Mouse (Mus musculus): Measurements from ENCODE around the gene Galnt17. TPM values are rescaled to one million over a fixed set of nuclear protein-coding genes. Genes with fewer than 3 reads are reported as not detected.

The Galnt17 gene
- polyA plus RNA-seq, 1 experiment from 2014 or later: 0.59 TPM

GRCm38 (mm10) chr5:131305223-131305622 is 3.1 kb downstream of the Galnt17 start:
- Histone ChIP-seq H3K4me1 (ENCODE audit: control insufficient read depth, insufficient read depth, low read length) (no peaks in the 10 kb centered on the region), H3K4me2 (ENCODE audit: low read depth, low read length) (no peak overlapping the region), H3K4me3 (ENCODE audit: low read length) (no peak overlapping the region), H3K27me3 (replicated peaks; ENCODE audit: control insufficient read depth, insufficient read depth, low read length) (peaks cover 23% of the 10 kb centered on the region), H3K27ac (ENCODE audit: low read length) (no peak overlapping the region), H3K9me3 (ENCODE audit: control insufficient read depth, low read length) (no peaks in the 10 kb centered on the region), H3K36me3 (ENCODE audit: control insufficient read depth, insufficient read depth, low read length) (no peaks in the 10 kb centered on the region), H3K9ac (ENCODE audit: low read depth, low read length) (no peak overlapping the region)
- ATAC-seq: no peak
- WGBS: 42% methylated on average over 5 of the region's 5 CpGs

- no peaks in the 10 kb centered on the region for H3K9me3 ChIP-seq (ENCODE audit: control insufficient read depth, low read length)
- ATAC-seq: no peak
- H3K9ac ChIP-seq (ENCODE audit: low read depth, low read length): no peak overlapping the region
- peaks cover 9% of the 10 kb centered on the region for H3K27me3 ChIP-seq (replicated peaks; ENCODE audit: control insufficient read depth, insufficient read depth, low read length)
- no peak overlapping the region for H3K27ac ChIP-seq (ENCODE audit: low read length)
- H3K36me3 ChIP-seq (ENCODE audit: control insufficient read depth, insufficient read depth, low read length): no peaks in the 10 kb centered on the region
- no peak overlapping the region for H3K4me3 ChIP-seq (ENCODE audit: low read length)
- WGBS: 78% methylated on average over 3 of the region's 3 CpGs
- no peaks in the 10 kb centered on the region for H3K4me1 ChIP-seq (ENCODE audit: control insufficient read depth, insufficient read depth, low read length)
- no peak overlapping the region for H3K4me2 ChIP-seq (ENCODE audit: low read depth, low read length)
Observed at GRCm38 (mm10) chr5:131301526-131301925, 6.8 kb downstream of the Galnt17 start.

GRCm38 (mm10) chr5:131293726-131294449 is 14.4 kb downstream of the Galnt17 start:
- Histone ChIP-seq H3K27me3 (replicated peaks; ENCODE audit: control insufficient read depth, insufficient read depth, low read length) (no peaks in the 10 kb centered on the region), H3K4me1 (ENCODE audit: control insufficient read depth, insufficient read depth, low read length) (no peaks in the 10 kb centered on the region), H3K9me3 (ENCODE audit: control insufficient read depth, low read length) (no peaks in the 10 kb centered on the region), H3K27ac (ENCODE audit: low read length) (no peak overlapping the region), H3K4me3 (ENCODE audit: low read length) (no peak overlapping the region), H3K9ac (ENCODE audit: low read depth, low read length) (no peak overlapping the region), H3K4me2 (ENCODE audit: low read depth, low read length) (no peak overlapping the region), H3K36me3 (ENCODE audit: control insufficient read depth, insufficient read depth, low read length) (no peaks in the 10 kb centered on the region)
- WGBS: 86% methylated on average over 16 of the region's 16 CpGs
- ATAC-seq: no peak

GRCm38 (mm10) chr5:131287091-131287490 is 21.2 kb downstream of the Galnt17 start:
- Histone ChIP-seq H3K9me3 (ENCODE audit: control insufficient read depth, low read length) (no peaks in the 10 kb centered on the region), H3K36me3 (ENCODE audit: control insufficient read depth, insufficient read depth, low read length) (no peaks in the 10 kb centered on the region), H3K4me3 (ENCODE audit: low read length) (no peak overlapping the region), H3K4me2 (ENCODE audit: low read depth, low read length) (no peak overlapping the region), H3K9ac (ENCODE audit: low read depth, low read length) (no peak overlapping the region), H3K27me3 (replicated peaks; ENCODE audit: control insufficient read depth, insufficient read depth, low read length) (no peaks in the 10 kb centered on the region), H3K27ac (ENCODE audit: low read length) (no peak overlapping the region), H3K4me1 (ENCODE audit: control insufficient read depth, insufficient read depth, low read length) (no peaks in the 10 kb centered on the region)
- 85% methylated on average over 6 of the region's 6 CpGs for WGBS
- ATAC-seq: no peak

DNA sequence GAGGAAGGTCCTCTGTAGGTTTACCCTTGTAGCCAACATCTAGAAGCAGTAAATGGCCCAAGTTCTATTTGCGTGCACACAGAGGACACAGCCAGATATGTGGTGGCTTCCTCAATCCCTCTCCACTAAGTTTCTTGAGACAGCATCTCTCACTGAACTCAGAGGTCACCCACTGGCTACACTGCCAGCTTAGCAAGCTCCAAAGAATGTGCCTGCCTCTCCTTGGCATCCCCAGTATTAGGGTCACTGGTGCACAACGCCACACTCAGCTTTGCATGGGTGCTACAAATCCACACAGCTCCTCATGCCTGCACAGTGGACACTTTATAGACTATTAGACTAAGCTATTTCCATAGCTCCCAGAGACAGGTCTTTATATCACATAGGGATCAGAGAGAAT is 21.6 kb downstream of the Galnt17 start:
- no peak for ATAC-seq
- Histone ChIP-seq H3K27me3 (replicated peaks; ENCODE audit: control insufficient read depth, insufficient read depth, low read length) (no peaks in the 10 kb centered on the region), H3K9me3 (ENCODE audit: control insufficient read depth, low read length) (no peaks in the 10 kb centered on the region), H3K27ac (ENCODE audit: low read length) (no peak overlapping the region), H3K36me3 (ENCODE audit: control insufficient read depth, insufficient read depth, low read length) (no peaks in the 10 kb centered on the region), H3K4me2 (ENCODE audit: low read depth, low read length) (no peak overlapping the region), H3K4me1 (ENCODE audit: control insufficient read depth, insufficient read depth, low read length) (no peaks in the 10 kb centered on the region), H3K4me3 (ENCODE audit: low read length) (no peak overlapping the region), H3K9ac (ENCODE audit: low read depth, low read length) (no peak overlapping the region)
- WGBS: 83% methylated on average over 2 of the region's 2 CpGs

GRCm38 (mm10) chr5:131280349-131280748 is 27.9 kb downstream of the Galnt17 start:
- Histone ChIP-seq H3K9me3 (ENCODE audit: control insufficient read depth, low read length) (no peaks in the 10 kb centered on the region), H3K27me3 (replicated peaks; ENCODE audit: control insufficient read depth, insufficient read depth, low read length) (no peaks in the 10 kb centered on the region), H3K27ac (ENCODE audit: low read length) (no peak overlapping the region), H3K9ac (ENCODE audit: low read depth, low read length) (no peak overlapping the region), H3K36me3 (ENCODE audit: control insufficient read depth, insufficient read depth, low read length) (no peaks in the 10 kb centered on the region), H3K4me2 (ENCODE audit: low read depth, low read length) (no peak overlapping the region), H3K4me1 (ENCODE audit: control insufficient read depth, insufficient read depth, low read length) (no peaks in the 10 kb centered on the region), H3K4me3 (ENCODE audit: low read length) (no peak overlapping the region)
- ATAC-seq: no peak
- 46% methylated on average over 2 of the region's 2 CpGs for WGBS

GRCm38 (mm10) chr5:131279286-131279685 is 29.0 kb downstream of the Galnt17 start:
- H3K9me3 ChIP-seq (ENCODE audit: control insufficient read depth, low read length): no peaks in the 10 kb centered on the region
- no peaks in the 10 kb centered on the region for H3K36me3 ChIP-seq (ENCODE audit: control insufficient read depth, insufficient read depth, low read length)
- no peak overlapping the region for H3K4me2 ChIP-seq (ENCODE audit: low read depth, low read length)
- no peak overlapping the region for H3K4me3 ChIP-seq (ENCODE audit: low read length)
- 74% methylated on average over 10 of the region's 10 CpGs for WGBS
- no peaks in the 10 kb centered on the region for H3K27me3 ChIP-seq (replicated peaks; ENCODE audit: control insufficient read depth, insufficient read depth, low read length)
- ATAC-seq: no peak
- no peak overlapping the region for H3K9ac ChIP-seq (ENCODE audit: low read depth, low read length)
- no peak overlapping the region for H3K27ac ChIP-seq (ENCODE audit: low read length)
- no peaks in the 10 kb centered on the region for H3K4me1 ChIP-seq (ENCODE audit: control insufficient read depth, insufficient read depth, low read length)

GRCm38 (mm10) chr5:131277227-131277626 is 31.1 kb downstream of the Galnt17 start:
- Histone ChIP-seq H3K9me3 (ENCODE audit: control insufficient read depth, low read length) (no peaks in the 10 kb centered on the region), H3K4me2 (ENCODE audit: low read depth, low read length) (no peak overlapping the region), H3K36me3 (ENCODE audit: control insufficient read depth, insufficient read depth, low read length) (no peaks in the 10 kb centered on the region), H3K27me3 (replicated peaks; ENCODE audit: control insufficient read depth, insufficient read depth, low read length) (no peaks in the 10 kb centered on the region), H3K27ac (ENCODE audit: low read length) (no peak overlapping the region), H3K9ac (ENCODE audit: low read depth, low read length) (no peak overlapping the region), H3K4me3 (ENCODE audit: low read length) (no peak overlapping the region), H3K4me1 (ENCODE audit: control insufficient read depth, insufficient read depth, low read length) (no peaks in the 10 kb centered on the region)
- 62% methylated on average over 7 of the region's 7 CpGs for WGBS
- no peak for ATAC-seq

DNA sequence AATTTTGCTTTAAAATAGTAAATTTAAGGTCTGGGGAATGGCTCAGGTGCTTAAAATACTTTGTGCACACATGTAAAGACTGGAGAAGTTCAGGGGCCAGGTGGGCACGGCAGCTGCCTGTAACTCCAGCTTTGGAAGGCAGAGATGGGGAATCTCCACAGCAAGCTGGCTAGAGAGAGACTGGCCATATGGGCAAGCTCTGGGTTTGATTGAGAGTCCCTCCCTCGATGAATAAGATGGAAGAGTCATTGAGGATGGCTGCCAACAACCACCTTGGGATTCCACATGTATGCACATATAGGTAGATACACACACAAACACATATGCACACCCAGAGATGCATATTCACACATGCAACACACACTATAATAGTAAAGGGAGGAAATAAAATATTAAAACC is 42.0 kb downstream of the Galnt17 start:
- no peaks in the 10 kb centered on the region for H3K27me3 ChIP-seq (replicated peaks; ENCODE audit: control insufficient read depth, insufficient read depth, low read length)
- no peak overlapping the region for H3K4me2 ChIP-seq (ENCODE audit: low read depth, low read length)
- no peak overlapping the region for H3K4me3 ChIP-seq (ENCODE audit: low read length)
- H3K9me3 ChIP-seq (ENCODE audit: control insufficient read depth, low read length): no peaks in the 10 kb centered on the region
- no peaks in the 10 kb centered on the region for H3K36me3 ChIP-seq (ENCODE audit: control insufficient read depth, insufficient read depth, low read length)
- H3K9ac ChIP-seq (ENCODE audit: low read depth, low read length): no peak overlapping the region
- no peaks in the 10 kb centered on the region for H3K4me1 ChIP-seq (ENCODE audit: control insufficient read depth, insufficient read depth, low read length)
- H3K27ac ChIP-seq (ENCODE audit: low read length): no peak overlapping the region
- no peak for ATAC-seq
- 77% methylated on average over 2 of the region's 2 CpGs for WGBS

- H3K36me3 ChIP-seq (ENCODE audit: control insufficient read depth, insufficient read depth, low read length): no peaks in the 10 kb centered on the region
- WGBS: 65% methylated on average over 11 of the region's 11 CpGs
- no peaks in the 10 kb centered on the region for H3K9me3 ChIP-seq (ENCODE audit: control insufficient read depth, low read length)
- no peak overlapping the region for H3K4me2 ChIP-seq (ENCODE audit: low read depth, low read length)
- ATAC-seq: no peak
- H3K27me3 ChIP-seq (replicated peaks; ENCODE audit: control insufficient read depth, insufficient read depth, low read length): no peaks in the 10 kb centered on the region
- H3K27ac ChIP-seq (ENCODE audit: low read length): no peak overlapping the region
- no peaks in the 10 kb centered on the region for H3K4me1 ChIP-seq (ENCODE audit: control insufficient read depth, insufficient read depth, low read length)
- no peak overlapping the region for H3K4me3 ChIP-seq (ENCODE audit: low read length)
- H3K9ac ChIP-seq (ENCODE audit: low read depth, low read length): no peak overlapping the region
Observed at GRCm38 (mm10) chr5:131264145-131264544, 44.2 kb downstream of the Galnt17 start.
